Mouse (Mus musculus): ENCODE results near the gene 1810010D01Rik.

- no peak for TF ChIP-seq POLR2A (IDR thresholded peaks at IDR 0.05; ENCODE audit: control insufficient read depth, extremely low read depth, insufficient read depth, low read length, poor library complexity)
- no peak for TF ChIP-seq CTCF (IDR thresholded peaks at IDR 0.05; ENCODE audit: borderline replicate concordance, control insufficient read depth, extremely low read depth, insufficient read depth, low read length, poor library complexity)
These were observed 42.3 kb upstream of the 1810010D01Rik start for GRCm38 (mm10) chr7:145250225-145250624.

Data from thymus, adult 2 months (tissue).